Mouse (Mus musculus) small intestine, adult 2 months (tissue): Measurements from ENCODE around the gene Kctd5.

Experiments used
- CTCF ChIP-seq: fragments of 200-500 bp; IDR thresholded peaks from 2 replicates; pipeline ENCODE4 v1.5.1; 2012; ENCODE audit warnings: low read depth, mild to moderate bottlenecking, control low read depth, inconsistent platforms, low read length, moderate library complexity, mixed read lengths; ENCODE audit not compliant: insufficient replicate concordance, insufficient read length; ENCODE audit errors: extremely low read depth
- POLR2A ChIP-seq: fragments of 200-500 bp; IDR thresholded peaks from 2 replicates; pipeline ENCODE4 v1.6.1; 2012; ENCODE audit warnings: low read depth, mild to moderate bottlenecking, control low read depth, inconsistent platforms, low read length, moderate library complexity

DNA sequence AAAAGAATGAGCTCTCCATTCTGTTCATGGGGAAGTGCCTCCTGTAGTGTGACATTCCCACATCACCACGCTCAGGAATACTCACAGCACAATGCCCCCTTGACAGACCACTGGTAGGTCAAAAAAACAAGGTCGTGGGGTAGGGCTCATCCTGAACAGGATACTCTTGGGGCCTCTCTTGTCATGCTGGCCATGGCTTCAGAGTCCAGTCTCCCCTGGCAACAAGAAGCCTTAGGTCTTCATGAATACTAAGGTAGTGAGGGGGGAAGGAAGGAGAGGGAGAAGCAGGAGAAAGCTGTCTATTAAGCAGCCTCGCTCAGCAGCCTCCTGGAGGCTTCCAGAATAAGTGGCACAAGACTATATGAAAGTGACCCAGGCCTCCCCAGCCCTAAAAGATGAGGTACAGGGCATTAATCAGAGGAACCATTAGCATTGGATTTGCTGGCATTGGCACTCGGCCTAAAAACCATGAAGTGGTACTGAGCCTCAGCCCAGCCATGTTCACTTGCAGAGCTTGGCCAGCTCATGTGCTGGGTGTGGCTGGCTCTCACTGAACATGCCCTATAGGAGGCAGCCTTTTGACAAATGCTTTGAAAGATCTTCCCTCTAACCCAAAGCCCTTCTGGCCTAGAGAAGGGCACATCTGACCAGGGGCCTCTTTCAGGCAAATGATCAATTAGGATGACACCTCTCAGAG, 10.7 kb downstream of the Kctd5 start:
- TF ChIP-seq CTCF (no peak), POLR2A (no peak)
